Mouse (Mus musculus): ENCODE measurements around the gene Slc36a4.
A peak's percentile ranks its signal among the peaks of the same experiment; 100 is the strongest.

The Slc36a4 gene

DNA sequence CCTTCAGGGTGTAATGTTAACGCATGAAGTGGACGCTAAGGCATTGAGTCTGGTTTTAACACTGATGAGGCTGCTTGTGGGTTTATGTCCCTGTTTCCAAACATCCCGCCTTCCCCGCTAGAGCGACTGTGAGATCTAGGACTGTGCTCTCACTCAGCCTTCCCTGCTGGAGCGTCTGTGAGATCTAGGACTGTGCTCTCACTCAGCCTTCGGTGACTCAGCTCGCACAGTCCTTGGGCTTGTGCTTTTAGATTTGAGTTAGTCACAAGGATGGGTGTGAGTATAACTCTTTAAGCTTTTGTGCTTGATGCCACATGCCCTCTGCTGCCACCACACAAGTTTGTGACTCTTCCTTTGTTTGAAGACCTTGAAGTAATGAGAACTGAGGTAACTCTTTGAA lies 17.6 kb downstream of the Slc36a4 start:
- DNase-seq, result no peak

GRCm38 (mm10) chr9:15731758-15732748 lies 22.5 kb downstream of the Slc36a4 start:
- DNase-seq, result peak; percentile 21

GRCm38 (mm10) chr9:15734056-15734866 lies 24.7 kb downstream of the Slc36a4 start:
- no peak for DNase-seq

- DNase-seq, result peak; percentile 7
Observed at GRCm38 (mm10) chr9:15734867-15735131, 25.3 kb downstream of the Slc36a4 start.

DNA sequence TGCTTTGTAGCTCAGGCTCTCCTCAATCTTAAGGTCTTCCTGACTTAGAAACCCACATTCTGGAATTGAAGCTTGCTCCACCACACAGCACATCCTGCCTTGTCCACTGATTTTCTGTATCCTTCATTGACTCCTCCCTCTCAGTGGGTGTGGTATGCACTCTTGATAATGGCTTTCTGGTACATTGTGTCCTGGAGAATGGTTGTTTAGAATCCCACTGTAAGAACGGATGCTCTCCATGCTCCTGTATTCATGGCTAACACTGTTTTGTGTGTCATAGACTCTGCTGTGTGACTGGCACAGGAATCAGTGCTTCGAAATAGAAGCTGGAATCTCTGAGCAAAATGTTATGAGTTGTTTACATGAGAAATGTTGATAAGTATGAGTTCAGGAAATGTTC lies 28.0 kb downstream of the Slc36a4 start:
- DNase-seq, result no peak

DNA sequence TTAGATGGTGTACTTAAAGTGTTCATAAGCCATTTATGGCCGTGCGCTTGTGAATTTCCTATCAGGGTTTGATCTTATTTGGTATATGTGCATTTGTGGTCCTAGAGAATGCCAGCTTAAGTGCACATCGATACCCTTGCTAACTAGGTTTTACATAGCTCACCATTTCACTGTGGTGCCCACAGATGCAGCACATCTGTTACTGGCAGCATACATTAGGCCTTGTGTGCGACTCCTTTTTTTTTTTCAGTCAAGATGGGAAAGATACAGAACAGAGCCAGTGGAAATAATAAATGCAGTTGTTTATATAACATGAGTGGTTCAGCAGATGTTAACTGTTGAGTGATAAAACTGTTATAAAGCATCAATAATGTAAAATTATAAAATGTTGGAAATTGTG lies 31.9 kb downstream of the Slc36a4 start:
- DNase-seq, result no peak

- DNase-seq, result no peak
Observed at GRCm38 (mm10) chr9:15741931-15742330, 32.4 kb downstream of the Slc36a4 start.

GRCm38 (mm10) chr9:15745985-15746607 lies 36.6 kb downstream of the Slc36a4 start:
- DNase-seq, result no peak

- no peak for DNase-seq
Observed at GRCm38 (mm10) chr9:15746636-15747035, 37.1 kb downstream of the Slc36a4 start.

GRCm38 (mm10) chr9:15748383-15748782 lies 38.8 kb downstream of the Slc36a4 start:
- no peak for DNase-seq

- no peak for DNase-seq
Observed at GRCm38 (mm10) chr9:15759318-15759717, 49.8 kb downstream of the Slc36a4 start.

DNA sequence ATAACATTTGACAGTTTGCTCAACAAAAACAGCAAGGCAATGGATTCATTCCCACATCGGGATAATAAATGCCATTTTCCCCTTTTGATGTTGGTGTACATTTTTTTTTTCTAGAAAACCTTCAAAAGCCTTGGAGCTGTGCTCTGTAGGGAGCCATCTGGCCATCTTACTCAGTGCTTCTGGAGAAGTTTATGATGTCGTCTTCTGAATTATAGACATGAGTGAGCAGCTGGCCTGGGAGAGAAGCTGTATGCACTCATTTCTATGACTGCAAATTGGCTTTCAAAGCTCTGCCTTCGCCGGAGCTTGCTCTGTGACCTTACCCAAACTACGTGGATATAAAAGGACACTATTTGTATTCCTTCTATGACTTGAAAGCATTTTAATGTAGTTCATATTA lies 56.8 kb downstream of the Slc36a4 start:
- no peak for DNase-seq

DNA sequence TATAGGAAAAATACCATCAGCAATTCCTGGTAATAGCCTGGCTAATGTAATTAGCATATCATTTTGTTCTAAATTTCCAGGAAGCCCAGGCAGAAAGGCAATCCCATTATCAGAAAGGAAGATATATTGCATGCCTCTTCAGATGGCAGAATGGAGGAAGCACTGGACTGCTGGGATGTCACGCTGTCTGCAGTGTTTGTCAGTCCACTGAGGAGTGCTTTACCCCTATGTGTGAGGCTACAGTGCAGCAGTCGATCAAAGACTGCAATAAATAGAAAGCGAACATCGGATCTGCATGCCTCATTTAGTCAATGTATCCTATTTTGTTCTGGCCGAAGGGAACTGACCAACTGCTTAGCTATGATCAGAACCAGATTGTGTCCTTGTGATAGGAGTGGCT lies 57.3 kb downstream of the Slc36a4 start:
- DNase-seq, result no peak

DNA sequence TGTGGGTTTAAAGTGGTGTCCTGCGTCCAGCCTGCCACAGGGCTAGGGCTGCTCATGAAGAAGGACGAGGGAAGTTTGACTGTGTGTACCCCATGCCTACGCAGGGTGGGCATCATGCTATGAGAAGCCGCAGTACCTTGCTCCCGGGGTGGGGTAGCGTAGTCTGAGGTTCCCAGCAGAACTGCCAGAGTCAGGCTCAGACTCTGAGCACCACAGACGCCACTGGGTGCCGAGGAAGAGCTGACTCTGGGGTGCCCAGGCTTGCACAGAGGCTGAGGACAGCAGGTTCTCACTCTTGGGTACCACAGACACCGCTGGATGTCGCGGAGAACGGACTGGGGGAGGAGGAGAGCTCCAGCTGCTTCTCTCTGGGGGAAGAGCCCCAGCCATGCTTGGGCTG lies 63.2 kb downstream of the Slc36a4 start:
- no peak for DNase-seq

GRCm38 (mm10) chr9:15773426-15773825 lies 63.9 kb downstream of the Slc36a4 start:
- DNase-seq, result no peak

DNA sequence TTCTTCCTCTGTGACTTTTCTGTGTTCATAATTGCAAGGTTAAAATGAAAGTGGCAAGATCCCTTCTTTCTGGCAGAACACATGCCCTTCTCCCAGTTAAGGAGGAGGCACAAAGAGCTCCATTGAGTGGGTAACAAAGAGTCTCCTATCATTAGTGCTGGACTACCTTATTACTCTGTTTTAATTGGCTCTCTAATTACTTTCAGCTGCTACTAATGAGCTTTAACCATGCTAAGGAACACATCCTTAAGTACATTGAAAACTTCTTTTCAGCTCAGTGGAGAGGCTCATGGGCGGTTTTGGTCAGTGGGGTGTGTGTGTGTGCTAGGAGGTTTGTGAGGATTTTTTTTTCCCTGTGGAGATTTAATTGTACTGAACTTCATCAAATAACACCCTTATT lies 65.4 kb downstream of the Slc36a4 start:
- DNase-seq, result no peak

DNA sequence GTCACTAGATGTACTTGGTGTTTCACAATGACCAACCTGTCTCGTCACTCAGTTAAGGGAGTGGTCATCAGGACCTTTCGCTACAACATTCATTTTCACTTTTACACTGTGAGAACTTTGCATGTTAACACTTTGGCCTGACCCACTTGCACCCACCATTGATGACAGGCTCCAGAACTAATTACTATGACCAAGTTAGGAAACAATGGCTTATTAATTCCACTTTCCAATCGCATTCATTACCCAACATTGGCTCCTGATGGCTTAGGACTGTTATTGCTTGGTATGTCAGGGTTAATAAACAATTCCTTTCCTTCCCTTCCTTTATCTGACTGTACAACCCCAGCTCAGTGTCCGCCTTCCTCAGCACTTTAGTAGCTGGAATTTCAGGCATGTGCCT lies 72.4 kb downstream of the Slc36a4 start:
- DNase-seq, result no peak

GRCm38 (mm10) chr9:15786192-15786591 lies 76.7 kb downstream of the Slc36a4 start:
- DNase-seq, result no peak

GRCm38 (mm10) chr9:15786610-15787009 lies 77.1 kb downstream of the Slc36a4 start:
- no peak for DNase-seq

DNA sequence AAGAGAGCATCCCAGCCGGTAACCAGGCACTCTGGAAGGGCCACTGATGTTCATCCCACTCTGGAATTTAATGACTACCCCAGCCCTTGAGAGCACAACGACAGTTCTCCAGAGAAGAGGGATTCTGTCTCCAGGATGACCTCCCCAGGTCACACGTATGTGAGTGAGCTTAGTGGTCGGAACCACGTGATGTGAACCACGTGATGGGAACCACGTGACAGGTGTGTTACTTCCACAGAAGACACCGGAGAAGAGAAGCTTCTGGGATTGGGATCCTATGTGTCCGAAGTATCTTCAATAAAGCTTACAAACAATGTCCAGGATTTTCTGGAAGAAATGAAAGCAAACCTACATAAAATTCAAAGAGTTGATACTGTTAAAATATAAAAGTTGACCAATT lies 82.5 kb downstream of the Slc36a4 start:
- DNase-seq, result no peak
